Mouse (Mus musculus) CD4-positive, CD25-positive, alpha-beta regulatory T cell, adult 2 months (primary cell): ENCODE results near the gene Sycn.

Experiments used
- DNase-seq: peaks from one replicate; pipeline ENCODE4 v3.0.0-alpha.2; 2012; ENCODE audit warnings: low read depth, low spot score

Gene Sycn

GRCm38 (mm10) chr7:28584468-28584867 lies 43.8 kb downstream of the Sycn start:
- DNase-seq = no peak

- DNase-seq = no peak
Observed at GRCm38 (mm10) chr7:28585001-28585400, 44.3 kb downstream of the Sycn start.

- DNase-seq = no peak
Observed at GRCm38 (mm10) chr7:28586663-28587411, 46.2 kb downstream of the Sycn start.

- no peak for DNase-seq
Observed at GRCm38 (mm10) chr7:28587644-28588043, 47.0 kb downstream of the Sycn start.
